Mouse (Mus musculus) midbrain, postnatal 0 days (tissue): ENCODE measurements around the gene Rps27rt. TPM values are rescaled to one million over a fixed set of nuclear protein-coding genes. Genes with fewer than 3 reads are reported as not detected.
A peak's percentile ranks its signal among the peaks of the same experiment; 100 is the strongest.

ENCODE experiments used
- ATAC-seq: fragments of 200-750 bp; cut with Nextera tagmentation; 2 replicates; pipeline ENCODE4 v1.8.0; 2017; ENCODE audit warnings: moderate number of reproducible peaks, mild to moderate bottlenecking, moderate TSS enrichment, moderate library complexity; ENCODE audit not compliant: low FRiP score
- DNase-seq: peaks from one replicate; pipeline ENCODE4 v3.0.0-alpha.2; 2015; ENCODE audit warnings: low spot score
- H3K27ac ChIP-seq: fragments of 300-500 bp; sonication (generic); 2 replicates; pipeline ENCODE4 v1.5.1; 2014; ENCODE audit warnings: low read depth, mild to moderate bottlenecking, low read length, mixed read lengths
- H3K27me3 ChIP-seq: fragments of 300-500 bp; sonication (generic); 2 replicates; pipeline ENCODE4 v1.6.1; 2014; ENCODE audit warnings: low read length, control low read depth, mixed read lengths; ENCODE audit not compliant: insufficient read depth
- H3K36me3 ChIP-seq: fragments of 300-500 bp; sonication (generic); 2 replicates; pipeline ENCODE4 v1.6.1; 2014; ENCODE audit warnings: low read length, control low read depth, mixed read lengths; ENCODE audit not compliant: insufficient read depth
- H3K4me1 ChIP-seq: fragments of 300-500 bp; sonication (generic); 2 replicates; pipeline ENCODE4 v1.6.1; 2014; ENCODE audit warnings: mild to moderate bottlenecking, control low read depth, antibody characterized with exemption, low read length, mixed read lengths; ENCODE audit not compliant: insufficient read depth
- H3K4me2 ChIP-seq: fragments of 300-500 bp; sonication (generic); 2 replicates; pipeline ENCODE4 v1.6.1; 2014; ENCODE audit warnings: low read depth, mild to moderate bottlenecking, low read length, mixed read lengths; ENCODE audit not compliant: poor library complexity, severe bottlenecking
- H3K4me3 ChIP-seq: fragments of 300-500 bp; sonication (generic); 2 replicates; pipeline ENCODE4 v1.5.1; 2014; ENCODE audit warnings: low read depth, mild to moderate bottlenecking, low read length, moderate library complexity
- H3K9ac ChIP-seq: fragments of 300-500 bp; sonication (generic); replicated peaks from 2 replicates; pipeline ENCODE4 v1.6.1; 2014; ENCODE audit warnings: mild to moderate bottlenecking, low read length, moderate library complexity, mixed read lengths; ENCODE audit not compliant: poor library complexity, severe bottlenecking
- H3K9me3 ChIP-seq: fragments of 300-500 bp; sonication (generic); 2 replicates; pipeline ENCODE4 v1.6.1; 2016; ENCODE audit warnings: low read length, control low read depth
- CTCF ChIP-seq: IDR thresholded peaks from 2 replicates; pipeline ENCODE4 v1.5.1; 2016; ENCODE audit warnings: antibody characterized with exemption, mild to moderate bottlenecking
- WGBS: fragments of 180-500 bp; shearing (Covaris S2); extraction: QIAGEN DNeasy Blood & Tissue Kit; methylation state at CpG from one replicate; pipeline ENCODE4 v1.1.7; 2014; 5-methylcytosine and 5-hydroxymethylcytosine counted together
- polyA plus RNA-seq: library from polyadenylated mRNA; unstranded; fragments of >200 nt; fragmentation: Nextera tagmentation; extraction: Ambion mirVana; gene quantifications from 2 replicates; pipeline ENCODE4 v1.2.1, GENCODE M21; 2015
- total RNA-seq: library from RNA; depleted of rRNA; stranded (reverse); fragments of >200 nt; gene quantifications from 2 replicates; pipeline ENCODE4 v1.2.3, GENCODE M21; 2014

Gene Rps27rt
- total and polyA plus RNA-seq, 2 experiments from 2014 or later, result 20.7 to 195 TPM

DNA sequence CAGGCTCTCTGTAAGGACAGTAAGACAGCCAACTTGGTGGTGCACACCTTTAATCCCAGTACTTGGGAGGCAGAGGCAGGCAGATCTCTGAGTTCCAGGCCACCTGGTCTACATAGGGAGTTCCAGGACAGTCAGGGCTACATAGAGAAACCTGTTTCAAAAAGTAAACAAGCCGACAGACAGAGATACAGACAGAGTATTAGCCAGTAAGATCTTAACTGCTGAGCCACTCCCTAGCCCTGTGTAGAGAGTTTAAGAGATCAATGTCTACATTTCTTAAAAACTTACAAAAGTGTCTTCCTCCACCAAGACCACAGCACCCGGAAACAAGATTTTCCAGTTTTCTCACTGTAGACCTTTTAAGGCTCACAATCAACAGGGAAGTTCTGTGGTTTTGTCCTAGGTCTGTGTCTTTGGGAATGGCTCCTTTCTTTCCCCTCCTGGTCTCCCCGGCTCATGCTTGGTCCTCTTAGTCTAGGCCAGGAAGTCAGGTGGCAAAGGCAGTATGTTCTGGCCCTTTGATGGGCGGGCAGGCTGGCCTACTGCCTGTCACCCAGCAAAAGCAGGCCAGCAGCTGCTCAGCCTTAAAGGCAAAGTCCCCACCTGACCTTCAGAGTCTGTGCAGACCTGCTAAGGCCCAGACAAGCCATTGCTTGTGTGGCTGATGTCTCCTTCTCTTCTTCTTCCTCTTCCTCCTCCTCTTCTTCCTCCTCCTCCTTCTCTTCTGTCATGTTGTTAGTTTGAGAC, 22.3 kb downstream of the Rps27rt start:
- ATAC-seq, result no peak
- no peak for DNase-seq
- no peak overlapping the region for H3K4me2 ChIP-seq
- no peaks in the 10 kb centered on the region for H3K27me3 ChIP-seq
- H3K9ac ChIP-seq, result no peak overlapping the region
- TF ChIP-seq CTCF, result no peak
- 77% methylated on average over 4 of the region's 4 CpGs for WGBS
- no peaks in the 10 kb centered on the region for H3K4me1 ChIP-seq
- no peak overlapping the region for H3K4me3 ChIP-seq
- H3K9me3 ChIP-seq, result no peaks in the 10 kb centered on the region
- no peaks in the 10 kb centered on the region for H3K36me3 ChIP-seq
- no peak overlapping the region for H3K27ac ChIP-seq

GRCm38 (mm10) chr9:114956945-114957344, 25.6 kb downstream of the Rps27rt start:
- TF ChIP-seq CTCF, result peak; percentile 73
- Histone ChIP-seq H3K4me2 (no peak overlapping the region), H3K27ac (no peak overlapping the region), H3K9ac (no peak overlapping the region), H3K4me1 (no peaks in the 10 kb centered on the region), H3K36me3 (no peaks in the 10 kb centered on the region), H3K4me3 (no peak overlapping the region), H3K9me3 (no peaks in the 10 kb centered on the region), H3K27me3 (no peaks in the 10 kb centered on the region)
- DNase-seq (peak; percentile 71), ATAC-seq (no peak)
- WGBS, result 46% methylated on average over 5 of the region's 5 CpGs

DNA sequence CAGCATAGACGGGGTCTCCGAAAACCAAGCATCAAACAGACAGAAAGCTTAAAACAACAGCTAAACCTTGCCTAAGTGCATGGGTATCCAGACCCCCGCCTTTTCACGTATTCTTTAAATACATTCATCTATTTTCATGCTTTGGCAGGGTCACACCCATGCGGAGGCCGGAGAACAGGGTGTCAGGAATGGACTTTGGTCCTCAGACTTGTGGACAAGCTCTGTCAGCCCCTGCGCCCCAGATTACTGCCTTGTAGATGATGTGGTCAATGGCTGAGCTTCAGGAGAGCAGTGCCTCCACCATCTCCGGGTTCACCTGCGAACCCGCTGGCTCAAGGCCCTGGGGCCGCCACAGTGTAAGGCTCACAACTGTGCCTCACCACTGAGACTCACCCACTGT, 27.2 kb downstream of the Rps27rt start:
- Histone ChIP-seq H3K27ac (no peak overlapping the region), H3K9ac (no peak overlapping the region), H3K4me2 (no peak overlapping the region), H3K4me3 (no peak overlapping the region), H3K27me3 (no peaks in the 10 kb centered on the region), H3K9me3 (no peaks in the 10 kb centered on the region), H3K36me3 (no peaks in the 10 kb centered on the region), H3K4me1 (no peaks in the 10 kb centered on the region)
- ATAC-seq, result no peak
- WGBS, result 88% methylated on average over 11 of the region's 11 CpGs
- DNase-seq, result no peak
- no peak for TF ChIP-seq CTCF

DNA sequence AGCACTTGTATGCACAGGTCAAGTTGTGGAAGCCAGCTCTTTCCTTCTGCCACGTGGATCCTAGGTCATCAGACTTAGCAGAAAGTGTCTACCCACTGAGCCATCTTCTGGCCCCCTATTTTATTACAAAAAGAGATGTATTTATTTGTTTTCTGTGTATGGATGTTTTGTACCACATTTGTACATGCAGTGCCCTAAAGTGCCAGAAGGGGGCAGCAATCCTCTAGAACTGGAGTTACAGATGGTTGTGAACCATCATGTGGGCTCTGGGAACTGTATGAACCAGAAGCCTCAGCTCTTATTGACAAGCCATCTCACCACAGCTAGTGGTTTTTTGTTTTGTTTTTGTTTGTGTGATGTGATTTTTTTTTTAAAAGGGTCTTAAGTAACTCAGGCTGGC, 29.7 kb downstream of the Rps27rt start:
- Histone ChIP-seq H3K4me3 (no peak overlapping the region), H3K4me1 (no peaks in the 10 kb centered on the region), H3K9ac (no peak overlapping the region), H3K4me2 (no peak overlapping the region), H3K9me3 (no peaks in the 10 kb centered on the region), H3K36me3 (no peaks in the 10 kb centered on the region), H3K27ac (no peak overlapping the region), H3K27me3 (no peaks in the 10 kb centered on the region)
- DNase-seq (no peak), ATAC-seq (no peak)
- TF ChIP-seq CTCF, result peak; percentile 54
- WGBS, result 42% methylated on average over 1 of the region's 1 CpGs

- Histone ChIP-seq H3K4me2 (no peak overlapping the region), H3K4me3 (no peak overlapping the region), H3K9me3 (no peaks in the 10 kb centered on the region), H3K27ac (no peak overlapping the region), H3K36me3 (no peaks in the 10 kb centered on the region), H3K9ac (no peak overlapping the region), H3K27me3 (no peaks in the 10 kb centered on the region), H3K4me1 (no peaks in the 10 kb centered on the region)
- 68% methylated on average over 5 of the region's 5 CpGs for WGBS
- no peak for ATAC-seq
- no peak for TF ChIP-seq CTCF
- DNase-seq, result no peak
Observed at GRCm38 (mm10) chr9:114948395-114948794, 34.1 kb downstream of the Rps27rt start.

- no peaks in the 10 kb centered on the region for H3K36me3 ChIP-seq
- WGBS, result 85% methylated on average over 6 of the region's 6 CpGs
- H3K4me1 ChIP-seq, result no peaks in the 10 kb centered on the region
- ATAC-seq (no peak), DNase-seq (no peak)
- H3K4me2 ChIP-seq, result no peak overlapping the region
- H3K9ac ChIP-seq, result no peak overlapping the region
- H3K27me3 ChIP-seq, result no peaks in the 10 kb centered on the region
- no peaks in the 10 kb centered on the region for H3K9me3 ChIP-seq
- peak; percentile 1; the same call in 1 of the 2 replicates for TF ChIP-seq CTCF
- no peak overlapping the region for H3K4me3 ChIP-seq
- no peak overlapping the region for H3K27ac ChIP-seq
Observed at GRCm38 (mm10) chr9:114945576-114945975, 37.0 kb downstream of the Rps27rt start.
